Mouse (Mus musculus) kidney, postnatal 0 days (tissue): Measurements from ENCODE around the gene Ssr1. TPM values are rescaled to one million over a fixed set of nuclear protein-coding genes. Genes with fewer than 3 reads are reported as not detected.

Experiments used
- ATAC-seq: fragments of 200-750 bp; cut with Nextera tagmentation; replicated peaks from 2 replicates; pipeline ENCODE4 v1.8.0; 2017; ENCODE audit warnings: low read depth, moderate number of reproducible peaks, moderate TSS enrichment, moderate library complexity; ENCODE audit not compliant: low FRiP score
- DNase-seq: peaks from one replicate; pipeline ENCODE4 v3.0.0-alpha.2; 2016; ENCODE audit warnings: low spot score
- H3K27ac ChIP-seq: fragments of 300-500 bp; sonication (generic); 2 replicates; pipeline ENCODE4 v1.5.1; 2014; ENCODE audit warnings: mild to moderate bottlenecking
- H3K27me3 ChIP-seq: fragments of 300-500 bp; sonication (generic); 2 replicates; pipeline ENCODE4 v1.6.1; 2014; ENCODE audit warnings: low read length, mixed read lengths; ENCODE audit not compliant: insufficient read depth
- H3K36me3 ChIP-seq: fragments of 300-500 bp; sonication (generic); 2 replicates; pipeline ENCODE4 v1.6.1; 2014; ENCODE audit warnings: low read length, mixed read lengths; ENCODE audit not compliant: insufficient read depth
- H3K4me1 ChIP-seq: fragments of 300-500 bp; sonication (generic); replicated peaks from 2 replicates; pipeline ENCODE4 v1.6.1; 2014; ENCODE audit warnings: antibody characterized with exemption, low read length, mixed read lengths; ENCODE audit not compliant: insufficient read depth
- H3K4me2 ChIP-seq: fragments of 300-500 bp; sonication (generic); 2 replicates; pipeline ENCODE4 v1.6.1; 2014; ENCODE audit warnings: mild to moderate bottlenecking, low read length, moderate library complexity, mixed read lengths
- H3K4me3 ChIP-seq: fragments of 300-500 bp; sonication (generic); replicated peaks from 2 replicates; pipeline ENCODE4 v1.5.1; 2014; ENCODE audit warnings: low read depth, low read length
- H3K9ac ChIP-seq: fragments of 300-500 bp; sonication (generic); 2 replicates; pipeline ENCODE4 v1.6.1; 2014; ENCODE audit warnings: low read depth, low read length
- H3K9me3 ChIP-seq: fragments of 300-500 bp; sonication (generic); replicated peaks from 2 replicates; pipeline ENCODE4 v1.6.1; 2016; ENCODE audit warnings: low read length, inconsistent platforms, mixed read lengths
- CTCF ChIP-seq: IDR thresholded peaks from 2 replicates; pipeline ENCODE4 v1.5.1; 2016; ENCODE audit warnings: antibody characterized with exemption, low read depth, mild to moderate bottlenecking, moderate library complexity
- WGBS: fragments of 180-500 bp; shearing (Covaris S2); extraction: QIAGEN DNeasy Blood & Tissue Kit; methylation state at CpG from one replicate; pipeline ENCODE4 v1.1.7; 2014; 5-methylcytosine and 5-hydroxymethylcytosine counted together
- polyA plus RNA-seq: library from polyadenylated mRNA; unstranded; fragments of >200 nt; fragmentation: Nextera tagmentation; extraction: Ambion mirVana; gene quantifications from 2 replicates; pipeline ENCODE4 v1.2.1, GENCODE M21; 2015

Ssr1 gene
- polyA plus RNA-seq, 1 experiment from 2014 or later, result 116 TPM

DNA sequence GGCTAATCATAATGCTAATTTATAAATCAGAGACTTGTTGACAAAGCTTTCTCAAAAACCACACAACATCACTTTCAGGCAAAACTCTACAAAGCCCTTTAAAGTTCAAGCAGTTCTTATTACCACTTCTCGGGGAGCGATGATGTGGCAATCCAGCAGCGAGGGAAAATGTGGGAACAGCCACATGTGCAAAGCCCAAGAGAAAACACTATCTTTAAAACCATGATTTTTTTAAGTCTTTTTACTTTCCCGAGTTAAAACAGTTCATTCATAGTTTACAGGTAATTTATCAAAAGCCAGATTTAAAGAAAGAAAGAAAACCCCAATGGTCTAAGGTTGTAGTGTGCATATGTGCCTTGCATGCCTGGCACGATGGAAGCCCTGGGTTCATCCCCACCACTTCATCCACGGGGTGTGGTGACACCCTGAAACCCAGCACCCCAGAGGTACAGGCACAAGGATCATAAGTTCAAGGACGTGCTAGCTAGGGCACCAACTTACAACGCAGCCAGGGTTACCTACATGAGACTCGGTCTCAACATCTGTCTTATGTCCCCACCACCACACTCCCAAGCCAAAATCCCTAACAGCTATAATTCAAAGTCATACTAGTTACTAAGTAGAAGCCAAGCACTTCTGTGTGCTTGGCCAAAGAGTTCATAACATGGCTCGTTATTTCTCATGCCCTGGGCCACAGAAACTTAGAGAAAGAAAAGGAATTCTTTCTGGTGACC, 1.2 kb downstream of the Ssr1 start:
- WGBS, result 6% methylated on average over 10 of the region's 10 CpGs
- Histone ChIP-seq H3K27me3 (no peaks in the 10 kb centered on the region), H3K27ac (peak overlapping the region; percentile 96; the same call in 1 of the 2 replicates), H3K36me3 (peaks cover 28% of the 10 kb centered on the region), H3K4me1 (0 out of 2 replicates have a peak, but pooled peaks cover 5% of the 10 kb centered on the region), H3K4me2 (peak overlapping the region; percentile 74), H3K9ac (peak overlapping the region; percentile 98), H3K4me3 (peak overlapping the region; percentile 98), H3K9me3 (no peaks in the 10 kb centered on the region)
- no peak for ATAC-seq
- DNase-seq, result peak; percentile 50
- no peak for TF ChIP-seq CTCF

GRCm38 (mm10) chr13:37989701-37990100, 4.3 kb downstream of the Ssr1 start:
- Histone ChIP-seq H3K27ac (no peak overlapping the region), H3K4me1 (0 out of 2 replicates have a peak, but pooled peaks cover 5% of the 10 kb centered on the region), H3K36me3 (peaks cover 53% of the 10 kb centered on the region), H3K9me3 (no peaks in the 10 kb centered on the region), H3K27me3 (no peaks in the 10 kb centered on the region), H3K9ac (no peak overlapping the region), H3K4me2 (no peak overlapping the region), H3K4me3 (no peak overlapping the region)
- TF ChIP-seq CTCF, result no peak
- WGBS, result 91% methylated on average over 8 of the region's 8 CpGs
- ATAC-seq (no peak), DNase-seq (no peak)

DNA sequence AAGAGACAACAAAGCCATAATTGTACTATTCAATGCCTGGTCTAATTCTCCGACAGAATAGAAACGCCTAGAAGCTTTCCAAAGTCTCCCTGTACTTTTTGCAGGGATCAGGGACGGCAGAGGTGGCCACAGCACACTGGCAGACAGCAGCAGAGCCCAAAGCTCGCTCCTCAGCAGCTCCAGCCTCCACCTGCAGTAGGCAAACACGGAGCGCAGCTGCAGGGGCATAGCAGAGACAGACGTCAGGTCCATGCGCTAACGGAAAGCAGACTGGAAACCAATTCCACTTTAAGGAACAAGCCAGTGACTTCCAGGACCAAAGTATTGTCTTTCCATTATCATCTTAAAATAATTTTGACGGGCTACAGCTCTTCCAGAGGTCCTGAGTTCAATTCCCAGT, 7.9 kb downstream of the Ssr1 start:
- H3K9me3 ChIP-seq, result no peaks in the 10 kb centered on the region
- DNase-seq (no peak), ATAC-seq (no peak)
- H3K9ac ChIP-seq, result no peak overlapping the region
- peaks cover 85% of the 10 kb centered on the region for H3K36me3 ChIP-seq
- no peaks in the 10 kb centered on the region for H3K27me3 ChIP-seq
- H3K4me1 ChIP-seq, result no peaks in the 10 kb centered on the region
- no peak overlapping the region for H3K27ac ChIP-seq
- no peak overlapping the region for H3K4me2 ChIP-seq
- no peak for TF ChIP-seq CTCF
- WGBS, result 90% methylated on average over 10 of the region's 10 CpGs
- no peak overlapping the region for H3K4me3 ChIP-seq

DNA sequence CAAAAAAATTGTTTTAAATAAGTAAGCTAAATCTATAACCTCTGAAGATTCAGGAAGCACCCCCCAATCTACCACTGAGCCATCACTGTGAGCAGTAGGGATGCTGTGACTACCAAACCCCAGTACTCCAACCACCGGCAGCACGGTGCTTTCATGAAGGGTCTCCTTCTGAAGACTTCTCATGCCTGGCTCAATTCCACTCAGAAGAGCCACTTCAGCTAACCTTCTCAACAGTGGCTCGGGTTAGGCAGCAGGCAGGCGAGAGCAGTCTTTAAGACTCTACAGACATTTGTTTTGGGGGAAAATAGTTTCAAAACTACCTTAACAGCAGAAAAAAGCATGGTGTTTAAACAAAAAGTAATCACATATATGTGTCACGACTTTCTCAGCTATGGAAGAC, 13.0 kb downstream of the Ssr1 start:
- Histone ChIP-seq H3K9ac (no peak overlapping the region), H3K36me3 (peaks cover 63% of the 10 kb centered on the region), H3K9me3 (no peaks in the 10 kb centered on the region), H3K27ac (no peak overlapping the region), H3K4me3 (no peak overlapping the region), H3K27me3 (no peaks in the 10 kb centered on the region), H3K4me1 (no peaks in the 10 kb centered on the region), H3K4me2 (no peak overlapping the region)
- WGBS, result 92% methylated on average over 5 of the region's 5 CpGs
- ATAC-seq (no peak), DNase-seq (no peak)
- no peak for TF ChIP-seq CTCF

DNA sequence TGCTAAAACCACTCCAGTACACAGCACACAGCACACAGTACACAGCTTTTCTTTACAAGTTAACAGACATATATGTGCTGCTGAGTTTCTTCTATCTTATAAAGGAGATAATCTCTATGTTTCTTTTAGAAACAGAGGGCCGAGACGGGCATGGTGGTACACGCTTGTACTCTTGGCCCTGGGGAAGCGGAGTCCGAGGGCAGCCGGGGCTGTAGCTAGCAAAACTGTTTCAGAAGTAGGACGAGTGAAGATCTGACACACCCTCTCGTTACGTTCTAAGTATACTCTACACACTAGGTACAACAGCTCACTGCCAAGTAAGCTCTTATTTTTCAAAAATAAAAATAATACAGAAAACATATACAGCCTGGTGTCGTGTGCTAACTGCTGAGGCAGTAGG, 13.7 kb downstream of the Ssr1 start:
- Histone ChIP-seq H3K4me1 (no peaks in the 10 kb centered on the region), H3K27me3 (no peaks in the 10 kb centered on the region), H3K36me3 (peaks cover 59% of the 10 kb centered on the region), H3K4me2 (no peak overlapping the region), H3K9me3 (no peaks in the 10 kb centered on the region), H3K27ac (no peak overlapping the region), H3K4me3 (no peak overlapping the region), H3K9ac (no peak overlapping the region)
- DNase-seq, result no peak
- 92% methylated on average over 10 of the region's 10 CpGs for WGBS
- no peak for TF ChIP-seq CTCF
- ATAC-seq, result no peak

DNA sequence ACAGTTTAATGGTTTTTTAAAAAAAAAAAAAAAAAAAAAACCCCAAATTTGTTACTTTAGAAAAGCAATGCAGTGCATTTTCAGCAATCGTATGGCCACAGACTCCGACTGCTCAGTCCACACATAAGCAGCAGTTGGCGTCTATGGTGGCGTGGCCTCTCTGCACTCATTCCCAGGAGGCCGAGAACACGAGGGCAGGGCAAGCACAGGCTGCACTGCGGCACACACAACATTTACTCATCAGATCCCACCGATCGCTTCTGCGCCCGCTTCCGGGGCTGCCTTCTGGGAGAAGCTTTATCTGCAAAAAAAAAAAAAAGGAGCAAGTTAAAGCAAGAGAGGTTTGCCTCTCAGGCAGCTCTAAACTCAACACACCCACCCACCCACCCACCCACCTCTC, 14.5 kb downstream of the Ssr1 start:
- no peaks in the 10 kb centered on the region for H3K4me1 ChIP-seq
- ATAC-seq (no peak), DNase-seq (no peak)
- no peaks in the 10 kb centered on the region for H3K9me3 ChIP-seq
- H3K4me2 ChIP-seq, result no peak overlapping the region
- WGBS, result 94% methylated on average over 12 of the region's 12 CpGs
- no peaks in the 10 kb centered on the region for H3K27me3 ChIP-seq
- H3K36me3 ChIP-seq, result peaks cover 54% of the 10 kb centered on the region
- no peak overlapping the region for H3K9ac ChIP-seq
- no peak overlapping the region for H3K27ac ChIP-seq
- no peak for TF ChIP-seq CTCF
- H3K4me3 ChIP-seq, result no peak overlapping the region
